Mouse (Mus musculus): ENCODE data around the gene Dnajb2.

DNA sequence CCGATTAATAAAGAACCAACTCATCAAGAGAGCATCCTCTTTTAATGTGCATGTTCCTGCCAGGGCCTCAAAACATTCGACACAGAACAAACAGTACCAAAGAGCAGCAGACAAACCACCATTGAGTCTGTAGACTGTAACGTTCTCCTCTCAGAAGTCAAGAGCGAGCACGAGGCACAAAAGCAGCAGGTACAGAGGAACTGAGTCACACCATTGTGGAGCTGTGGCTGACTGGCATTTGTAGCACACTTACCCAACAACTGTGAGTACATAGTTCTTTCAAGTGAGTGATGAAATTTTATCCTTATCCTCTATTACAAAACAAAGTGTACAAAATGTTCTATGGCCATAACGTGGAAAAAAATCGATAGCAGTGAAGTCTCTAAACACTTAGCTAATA lies 48.7 kb downstream of the Dnajb2 start:
- peak; percentile 35; the same call in 1 of the 2 replicates for TF ChIP-seq EP300 (IDR thresholded peaks at IDR 0.05; ENCODE audit: low read depth)
- TF ChIP-seq CTCF (IDR thresholded peaks at IDR 0.05; ENCODE audit: low read depth), result no peak

All from liver, postnatal 0 days (tissue).